Mouse (Mus musculus) lung, adult 2 months (tissue): ENCODE data around the gene Esrrg.

Source experiments
- CTCF ChIP-seq: fragments of 200-500 bp; IDR thresholded peaks from 2 replicates; pipeline ENCODE4 v1.5.1; 2011; ENCODE audit warnings: mild to moderate bottlenecking, low read length, control low read depth; ENCODE audit not compliant: insufficient read depth
- POLR2A ChIP-seq: fragments of 200-500 bp; IDR thresholded peaks from 2 replicates; pipeline ENCODE4 v1.6.1; 2011; ENCODE audit warnings: low read depth, mild to moderate bottlenecking, control low read depth, low read length, borderline replicate concordance; ENCODE audit errors: extremely low read depth

DNA sequence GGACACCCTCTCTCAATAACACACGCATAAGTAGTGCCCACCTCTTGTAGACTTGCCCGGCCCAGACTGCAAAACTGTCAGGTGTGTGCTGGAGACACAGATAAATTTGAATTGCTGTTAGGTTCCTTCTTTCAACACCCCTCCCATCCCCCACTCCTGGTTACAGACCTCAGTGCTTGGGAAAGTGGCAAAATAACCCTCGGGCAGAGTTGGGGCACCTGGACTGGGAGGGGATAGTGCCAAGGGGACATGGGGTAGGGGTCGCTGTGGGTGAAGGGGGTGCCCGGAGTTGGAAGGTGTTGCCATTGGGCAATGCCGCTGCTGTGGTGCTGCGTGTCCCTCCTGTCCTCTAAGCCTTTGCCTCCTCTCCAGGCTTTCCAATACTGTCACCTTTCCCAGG, 43.9 kb downstream of the Esrrg start:
- TF ChIP-seq POLR2A: no peak
- no peak for TF ChIP-seq CTCF
